Mouse (Mus musculus): ENCODE measurements around the gene Cep78. TPM values are rescaled to one million over a fixed set of nuclear protein-coding genes. Genes with fewer than 3 reads are reported as not detected.

Gene Cep78
- total and polyA plus RNA-seq, 2 experiments = 0.87 to 1.9 TPM

DNA sequence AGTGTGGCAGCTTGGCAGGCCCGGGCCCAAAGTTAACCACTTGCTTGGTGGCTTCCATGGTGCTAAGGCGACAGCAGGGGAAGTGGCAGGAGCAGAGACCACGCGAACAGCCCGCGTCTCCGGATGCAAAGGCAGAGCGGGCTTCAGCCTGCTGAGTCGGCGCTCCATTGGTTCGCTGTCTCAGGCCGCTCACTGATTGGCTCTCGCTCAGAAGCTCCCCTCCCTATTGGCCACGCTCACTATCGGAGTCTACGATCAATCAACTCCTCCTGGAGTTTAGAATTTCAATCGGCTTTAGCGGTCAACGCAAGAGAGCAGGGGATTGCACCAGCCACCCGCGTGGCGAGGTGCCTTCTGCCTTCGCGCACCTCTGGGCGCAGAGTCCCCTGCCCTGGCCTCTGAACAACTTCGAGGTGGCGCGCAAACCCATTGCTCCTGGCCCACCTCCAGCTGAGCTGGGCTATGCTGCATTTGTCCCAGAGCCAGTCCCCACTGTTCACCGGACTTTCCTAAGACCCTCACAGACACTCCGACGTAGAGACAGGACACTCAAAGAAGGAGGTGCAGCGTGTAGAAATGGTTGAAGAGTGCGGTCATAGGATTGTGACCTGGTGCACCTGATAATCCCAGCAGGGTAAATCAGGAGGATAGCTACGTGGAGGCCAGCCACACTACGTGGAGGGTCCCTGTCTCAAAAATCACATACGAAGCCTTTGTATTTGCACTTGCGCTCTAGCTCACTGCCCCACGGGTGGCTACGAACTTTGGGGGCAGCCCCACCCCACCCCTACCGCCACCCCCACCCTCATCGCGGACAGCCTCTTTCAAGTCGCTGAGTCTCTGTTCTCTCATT is 59.7 kb downstream of the Cep78 start:
- Histone ChIP-seq H3K4me3 (ENCODE audit: insufficient read depth, low read depth, low read length) (peak overlapping the region; percentile 62), H3K79me2 (ENCODE audit: control insufficient read depth, insufficient read depth, low read length) (no peaks in the 10 kb centered on the region), H3K27ac (replicated peaks; ENCODE audit: insufficient read depth, low read depth, low read length) (no peak overlapping the region; the same call in 1 of the 2 replicates), H3K4me1 (ENCODE audit: control insufficient read depth, insufficient read depth, low read length) (peaks cover 8% of the 10 kb centered on the region; the same call in 1 of the 2 replicates), H3K9ac (ENCODE audit: low read depth, low read length) (peak overlapping the region; percentile 24; the same call in 1 of the 2 replicates), H3K27me3 (ENCODE audit: control insufficient read depth, insufficient read depth, low read length) (no peaks in the 10 kb centered on the region), H3K36me3 (ENCODE audit: control insufficient read depth, insufficient read depth, low read length) (no peaks in the 10 kb centered on the region)
- WGBS = 2% methylated on average over 43 of the region's 43 CpGs
- peak; percentile 82 for DNase-seq (ENCODE audit: extremely low read depth, low read depth, low spot score)
- no peak for TF ChIP-seq POLR2A (IDR thresholded peaks at IDR 0.05; ENCODE audit: extremely low read depth, insufficient read depth, low read length)

DNA sequence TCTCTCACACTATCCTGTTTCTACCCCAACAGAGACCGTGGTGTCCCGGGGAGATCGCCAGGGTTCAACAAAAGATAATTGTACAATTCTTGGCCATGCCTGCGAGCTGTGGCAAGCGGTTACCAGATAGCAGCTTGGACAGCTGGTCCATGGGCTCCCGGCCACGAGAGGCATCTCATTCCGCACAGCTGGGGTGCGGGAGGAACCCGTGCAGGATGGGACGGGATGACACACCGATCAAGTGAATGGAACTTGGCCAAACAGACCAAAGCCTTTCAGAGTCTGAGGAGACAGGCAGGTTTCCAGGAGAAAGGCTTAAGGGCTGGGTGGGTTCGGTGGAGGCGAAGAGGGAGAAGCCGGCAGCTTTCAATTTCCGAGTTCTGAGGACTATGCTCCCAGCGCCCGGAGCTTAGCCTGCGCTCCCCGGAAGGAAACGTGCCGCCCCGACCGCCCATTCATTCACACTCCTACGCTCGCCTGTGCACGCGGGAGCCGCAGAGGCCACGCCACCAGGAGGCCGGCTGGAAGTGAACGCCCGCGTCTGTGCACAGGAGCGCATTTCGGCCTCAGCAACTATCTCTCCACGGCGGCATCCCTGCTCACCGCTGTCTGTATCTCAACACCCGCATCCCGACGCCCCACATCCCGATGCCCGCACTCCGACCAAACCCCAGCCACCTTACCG is 60.5 kb downstream of the Cep78 start:
- H3K9ac ChIP-seq (ENCODE audit: low read depth, low read length) = peak overlapping the region; percentile 29; the same call in 1 of the 2 replicates
- WGBS = under 1% methylated on average over 46 of the region's 46 CpGs
- peaks cover 8% of the 10 kb centered on the region; the same call in 1 of the 2 replicates for H3K4me1 ChIP-seq (ENCODE audit: control insufficient read depth, insufficient read depth, low read length)
- peak; percentile 6 for DNase-seq (ENCODE audit: extremely low read depth, low read depth, low spot score)
- H3K4me3 ChIP-seq (ENCODE audit: insufficient read depth, low read depth, low read length) = peak overlapping the region; percentile 62
- H3K36me3 ChIP-seq (ENCODE audit: control insufficient read depth, insufficient read depth, low read length) = no peaks in the 10 kb centered on the region
- no peaks in the 10 kb centered on the region for H3K79me2 ChIP-seq (ENCODE audit: control insufficient read depth, insufficient read depth, low read length)
- H3K27me3 ChIP-seq (ENCODE audit: control insufficient read depth, insufficient read depth, low read length) = no peaks in the 10 kb centered on the region
- H3K27ac ChIP-seq (replicated peaks; ENCODE audit: insufficient read depth, low read depth, low read length) = no peak overlapping the region
- TF ChIP-seq CTCF (IDR thresholded peaks at IDR 0.05; ENCODE audit: low read depth, low read length) (no peak), POLR2A (IDR thresholded peaks at IDR 0.05; ENCODE audit: extremely low read depth, insufficient read depth, low read length) (no peak)

DNA sequence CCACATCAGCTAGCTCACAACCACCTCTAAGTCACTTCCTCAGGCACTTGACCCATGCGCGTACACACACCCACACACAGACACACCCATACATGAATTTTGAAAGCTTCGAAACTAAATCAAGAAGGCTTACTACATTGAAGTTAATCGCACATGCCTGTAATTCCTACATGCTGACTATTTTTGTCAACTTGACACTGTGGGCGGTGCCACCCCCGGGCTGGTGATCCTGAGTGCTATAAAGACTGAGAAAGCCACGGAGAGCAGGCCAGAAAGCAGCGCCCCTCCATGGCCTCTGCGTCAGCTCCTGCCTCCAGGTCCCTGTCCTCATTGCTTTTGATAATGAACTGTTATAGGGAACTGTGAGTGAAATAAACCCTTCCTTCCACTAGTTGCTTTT is 61.4 kb downstream of the Cep78 start:
- H3K79me2 ChIP-seq (ENCODE audit: control insufficient read depth, insufficient read depth, low read length) = no peaks in the 10 kb centered on the region
- H3K27ac ChIP-seq (replicated peaks; ENCODE audit: insufficient read depth, low read depth, low read length) = no peak overlapping the region
- WGBS = 42% methylated on average over 9 of the region's 9 CpGs
- no peaks in the 10 kb centered on the region for H3K27me3 ChIP-seq (ENCODE audit: control insufficient read depth, insufficient read depth, low read length)
- no peaks in the 10 kb centered on the region for H3K36me3 ChIP-seq (ENCODE audit: control insufficient read depth, insufficient read depth, low read length)
- DNase-seq (ENCODE audit: extremely low read depth, low read depth, low spot score) = no peak
- TF ChIP-seq CTCF (IDR thresholded peaks at IDR 0.05; ENCODE audit: low read depth, low read length) (no peak), POLR2A (IDR thresholded peaks at IDR 0.05; ENCODE audit: extremely low read depth, insufficient read depth, low read length) (no peak)
- peaks cover 8% of the 10 kb centered on the region; the same call in 1 of the 2 replicates for H3K4me1 ChIP-seq (ENCODE audit: control insufficient read depth, insufficient read depth, low read length)
- no peak overlapping the region for H3K9ac ChIP-seq (ENCODE audit: low read depth, low read length)
- no peak overlapping the region for H3K4me3 ChIP-seq (ENCODE audit: insufficient read depth, low read depth, low read length)

DNA sequence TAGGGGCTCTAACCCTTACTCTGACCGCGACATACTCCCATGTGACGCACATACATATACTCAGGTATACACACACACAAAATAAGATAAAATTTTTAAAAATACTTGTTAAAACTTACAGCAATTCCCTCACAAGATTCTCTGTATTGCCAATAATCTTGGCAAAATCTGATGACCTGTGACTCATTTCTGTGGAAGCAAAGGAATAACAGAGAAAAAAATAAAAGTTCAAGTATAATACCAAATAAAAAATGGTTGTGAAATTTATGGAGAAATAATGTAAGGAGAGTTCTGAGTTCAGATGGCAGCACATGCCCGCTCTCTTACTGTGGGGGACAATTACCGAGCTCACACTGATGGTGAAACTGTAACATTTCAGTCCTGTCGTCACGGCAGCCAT is 65.5 kb downstream of the Cep78 start:
- no peak for DNase-seq (ENCODE audit: extremely low read depth, low read depth, low spot score)
- TF ChIP-seq CTCF (IDR thresholded peaks at IDR 0.05; ENCODE audit: low read depth, low read length) (no peak), POLR2A (IDR thresholded peaks at IDR 0.05; ENCODE audit: extremely low read depth, insufficient read depth, low read length) (no peak)
- no peak overlapping the region for H3K4me3 ChIP-seq (ENCODE audit: insufficient read depth, low read depth, low read length)
- 95% methylated on average over 7 of the region's 7 CpGs for WGBS
- H3K27ac ChIP-seq (replicated peaks; ENCODE audit: insufficient read depth, low read depth, low read length) = no peak overlapping the region
- H3K27me3 ChIP-seq (ENCODE audit: control insufficient read depth, insufficient read depth, low read length) = no peaks in the 10 kb centered on the region
- H3K9ac ChIP-seq (ENCODE audit: low read depth, low read length) = no peak overlapping the region
- H3K79me2 ChIP-seq (ENCODE audit: control insufficient read depth, insufficient read depth, low read length) = no peaks in the 10 kb centered on the region
- H3K4me1 ChIP-seq (ENCODE audit: control insufficient read depth, insufficient read depth, low read length) = peaks cover 5% of the 10 kb centered on the region; the same call in 1 of the 2 replicates
- no peaks in the 10 kb centered on the region for H3K36me3 ChIP-seq (ENCODE audit: control insufficient read depth, insufficient read depth, low read length)

DNA sequence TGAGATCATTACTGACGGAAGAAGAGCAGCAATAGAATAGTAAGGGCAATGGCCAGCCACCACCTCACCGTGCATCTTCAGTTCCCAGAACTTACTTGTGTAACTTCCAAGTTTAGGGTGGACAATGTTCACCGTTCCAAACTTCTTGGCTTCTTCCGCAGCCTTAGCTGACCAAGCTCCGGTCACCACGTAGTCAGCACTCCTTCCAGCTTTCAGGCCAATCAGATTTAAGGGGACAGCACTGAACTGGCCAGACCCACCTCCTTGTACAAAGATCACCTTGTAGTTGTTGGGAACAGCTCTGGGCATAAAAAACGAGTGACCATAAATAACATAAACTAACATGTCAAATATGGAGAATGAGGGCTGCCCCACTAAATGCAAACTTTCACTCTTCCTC is 66.7 kb downstream of the Cep78 start:
- no peaks in the 10 kb centered on the region for H3K36me3 ChIP-seq (ENCODE audit: control insufficient read depth, insufficient read depth, low read length)
- H3K9ac ChIP-seq (ENCODE audit: low read depth, low read length) = no peak overlapping the region
- H3K27me3 ChIP-seq (ENCODE audit: control insufficient read depth, insufficient read depth, low read length) = no peaks in the 10 kb centered on the region
- DNase-seq (ENCODE audit: extremely low read depth, low read depth, low spot score) = no peak
- TF ChIP-seq CTCF (IDR thresholded peaks at IDR 0.05; ENCODE audit: low read depth, low read length) (no peak), POLR2A (IDR thresholded peaks at IDR 0.05; ENCODE audit: extremely low read depth, insufficient read depth, low read length) (no peak)
- 92% methylated on average over 7 of the region's 7 CpGs for WGBS
- no peak overlapping the region for H3K27ac ChIP-seq (replicated peaks; ENCODE audit: insufficient read depth, low read depth, low read length)
- no peaks in the 10 kb centered on the region for H3K4me1 ChIP-seq (ENCODE audit: control insufficient read depth, insufficient read depth, low read length)
- H3K79me2 ChIP-seq (ENCODE audit: control insufficient read depth, insufficient read depth, low read length) = no peaks in the 10 kb centered on the region
- H3K4me3 ChIP-seq (ENCODE audit: insufficient read depth, low read depth, low read length) = no peak overlapping the region
